Mouse (Mus musculus): ENCODE measurements around the gene Ldlrad3. TPM values are rescaled to one million over a fixed set of nuclear protein-coding genes. Genes with fewer than 3 reads are reported as not detected.
A peak's percentile ranks its signal among the peaks of the same experiment; 100 is the strongest.

The Ldlrad3 gene
- polyA plus RNA-seq, 1 experiment from 2014 or later: 11.7 TPM

- H3K4me1 ChIP-seq (replicated peaks): no peaks in the 10 kb centered on the region
- H3K27ac ChIP-seq: no peak overlapping the region
- H3K9ac ChIP-seq: no peak overlapping the region
- H3K36me3 ChIP-seq: no peaks in the 10 kb centered on the region
- H3K27me3 ChIP-seq: no peaks in the 10 kb centered on the region
- WGBS: 76% methylated on average over 12 of the region's 12 CpGs
- H3K4me2 ChIP-seq: no peak overlapping the region
- no peaks in the 10 kb centered on the region for H3K9me3 ChIP-seq (replicated peaks)
- ATAC-seq (replicated peaks; ENCODE audit: insufficient number of reproducible peaks, insufficient read depth, low FRiP score, low read depth): no peak
- no peak overlapping the region for H3K4me3 ChIP-seq
Observed at GRCm38 (mm10) chr2:101925591-101926188, 260.5 kb downstream of the Ldlrad3 start.

GRCm38 (mm10) chr2:101925183-101925582 lies 261.0 kb downstream of the Ldlrad3 start:
- no peak overlapping the region for H3K9ac ChIP-seq
- ATAC-seq (replicated peaks; ENCODE audit: insufficient number of reproducible peaks, insufficient read depth, low FRiP score, low read depth): no peak
- no peak overlapping the region for H3K4me3 ChIP-seq
- no peaks in the 10 kb centered on the region for H3K9me3 ChIP-seq (replicated peaks)
- H3K4me1 ChIP-seq (replicated peaks): no peaks in the 10 kb centered on the region
- H3K27ac ChIP-seq: no peak overlapping the region
- WGBS: 84% methylated on average over 3 of the region's 3 CpGs
- no peaks in the 10 kb centered on the region for H3K36me3 ChIP-seq
- H3K4me2 ChIP-seq: no peak overlapping the region
- H3K27me3 ChIP-seq: no peaks in the 10 kb centered on the region

- no peak for ATAC-seq (replicated peaks; ENCODE audit: insufficient number of reproducible peaks, insufficient read depth, low FRiP score, low read depth)
- WGBS: 74% methylated on average over 4 of the region's 4 CpGs
- no peak overlapping the region for H3K9ac ChIP-seq
- H3K4me3 ChIP-seq: no peak overlapping the region
- H3K36me3 ChIP-seq: no peaks in the 10 kb centered on the region
- H3K4me2 ChIP-seq: no peak overlapping the region
- no peak overlapping the region for H3K27ac ChIP-seq
- no peaks in the 10 kb centered on the region for H3K27me3 ChIP-seq
- H3K4me1 ChIP-seq (replicated peaks): no peaks in the 10 kb centered on the region
- no peaks in the 10 kb centered on the region for H3K9me3 ChIP-seq (replicated peaks)
Observed at GRCm38 (mm10) chr2:101923181-101923580, 263.0 kb downstream of the Ldlrad3 start.

GRCm38 (mm10) chr2:101922302-101922701 lies 263.9 kb downstream of the Ldlrad3 start:
- Histone ChIP-seq H3K4me1 (replicated peaks) (no peaks in the 10 kb centered on the region), H3K4me3 (no peak overlapping the region), H3K9ac (no peak overlapping the region), H3K27me3 (no peaks in the 10 kb centered on the region), H3K27ac (no peak overlapping the region), H3K36me3 (no peaks in the 10 kb centered on the region), H3K4me2 (no peak overlapping the region), H3K9me3 (replicated peaks) (no peaks in the 10 kb centered on the region)
- WGBS: 88% methylated on average over 4 of the region's 4 CpGs
- ATAC-seq (replicated peaks; ENCODE audit: insufficient number of reproducible peaks, insufficient read depth, low FRiP score, low read depth): no peak

- Histone ChIP-seq H3K4me3 (no peak overlapping the region), H3K27ac (no peak overlapping the region), H3K9ac (no peak overlapping the region), H3K4me2 (no peak overlapping the region), H3K36me3 (no peaks in the 10 kb centered on the region), H3K4me1 (replicated peaks) (no peaks in the 10 kb centered on the region), H3K27me3 (no peaks in the 10 kb centered on the region), H3K9me3 (replicated peaks) (no peaks in the 10 kb centered on the region)
- no peak for ATAC-seq (replicated peaks; ENCODE audit: insufficient number of reproducible peaks, insufficient read depth, low FRiP score, low read depth)
- WGBS: 43% methylated on average over 2 of the region's 2 CpGs
Observed at GRCm38 (mm10) chr2:101920136-101920554, 266.0 kb downstream of the Ldlrad3 start.

GRCm38 (mm10) chr2:101918518-101918917 lies 267.7 kb downstream of the Ldlrad3 start:
- no peaks in the 10 kb centered on the region for H3K27me3 ChIP-seq
- 68% methylated on average over 7 of the region's 7 CpGs for WGBS

GRCm38 (mm10) chr2:101909326-101910080 lies 276.7 kb downstream of the Ldlrad3 start:
- Histone ChIP-seq H3K9ac (no peak overlapping the region), H3K4me3 (no peak overlapping the region), H3K9me3 (replicated peaks) (no peaks in the 10 kb centered on the region), H3K4me2 (no peak overlapping the region), H3K36me3 (no peaks in the 10 kb centered on the region), H3K27ac (no peak overlapping the region), H3K27me3 (no peaks in the 10 kb centered on the region), H3K4me1 (replicated peaks) (peaks cover 4% of the 10 kb centered on the region)
- WGBS: 86% methylated on average over 15 of the region's 15 CpGs
- ATAC-seq (replicated peaks; ENCODE audit: insufficient number of reproducible peaks, insufficient read depth, low FRiP score, low read depth): no peak

More at GRCm38 (mm10) chr2:101918518-101918917, 267.7 kb downstream of the Ldlrad3 start:
- H3K4me2 ChIP-seq: no peak overlapping the region
- no peaks in the 10 kb centered on the region for H3K4me1 ChIP-seq (replicated peaks)
- H3K9me3 ChIP-seq (replicated peaks): no peaks in the 10 kb centered on the region
- no peaks in the 10 kb centered on the region for H3K36me3 ChIP-seq
- H3K4me3 ChIP-seq: no peak overlapping the region
- H3K9ac ChIP-seq: no peak overlapping the region
- no peak for ATAC-seq (replicated peaks; ENCODE audit: insufficient number of reproducible peaks, insufficient read depth, low FRiP score, low read depth)
- H3K27ac ChIP-seq: no peak overlapping the region

GRCm38 (mm10) chr2:101908773-101909172 lies 277.4 kb downstream of the Ldlrad3 start:
- H3K9ac ChIP-seq: no peak overlapping the region
- no peak overlapping the region for H3K4me3 ChIP-seq
- peaks cover 4% of the 10 kb centered on the region for H3K4me1 ChIP-seq (replicated peaks)
- H3K27me3 ChIP-seq: no peaks in the 10 kb centered on the region
- no peaks in the 10 kb centered on the region for H3K9me3 ChIP-seq (replicated peaks)
- ATAC-seq (replicated peaks; ENCODE audit: insufficient number of reproducible peaks, insufficient read depth, low FRiP score, low read depth): no peak
- H3K36me3 ChIP-seq: no peaks in the 10 kb centered on the region
- no peak overlapping the region for H3K27ac ChIP-seq
- H3K4me2 ChIP-seq: no peak overlapping the region
- 69% methylated on average over 13 of the region's 13 CpGs for WGBS

- Histone ChIP-seq H3K9me3 (replicated peaks) (no peaks in the 10 kb centered on the region), H3K4me2 (no peak overlapping the region), H3K9ac (no peak overlapping the region), H3K4me1 (replicated peaks) (peaks cover 4% of the 10 kb centered on the region), H3K36me3 (no peaks in the 10 kb centered on the region), H3K27me3 (no peaks in the 10 kb centered on the region), H3K27ac (no peak overlapping the region), H3K4me3 (no peak overlapping the region)
- ATAC-seq (replicated peaks; ENCODE audit: insufficient number of reproducible peaks, insufficient read depth, low FRiP score, low read depth): no peak
- 71% methylated on average over 10 of the region's 10 CpGs for WGBS
Observed at GRCm38 (mm10) chr2:101907386-101908022, 278.7 kb downstream of the Ldlrad3 start.

- Histone ChIP-seq H3K9me3 (replicated peaks) (no peaks in the 10 kb centered on the region), H3K27ac (no peak overlapping the region), H3K4me2 (peak overlapping the region; percentile 56; the same call in 1 of the 2 replicates), H3K4me1 (replicated peaks) (peaks cover 4% of the 10 kb centered on the region), H3K4me3 (no peak overlapping the region), H3K36me3 (no peaks in the 10 kb centered on the region), H3K27me3 (no peaks in the 10 kb centered on the region), H3K9ac (no peak overlapping the region)
- no peak for ATAC-seq (replicated peaks; ENCODE audit: insufficient number of reproducible peaks, insufficient read depth, low FRiP score, low read depth)
- 57% methylated on average over 5 of the region's 5 CpGs for WGBS
Observed at GRCm38 (mm10) chr2:101906379-101906690, 279.9 kb downstream of the Ldlrad3 start.

GRCm38 (mm10) chr2:101905534-101906378 lies 280.4 kb downstream of the Ldlrad3 start:
- Histone ChIP-seq H3K9me3 (replicated peaks) (no peaks in the 10 kb centered on the region), H3K4me1 (replicated peaks) (peaks cover 4% of the 10 kb centered on the region), H3K4me3 (peak overlapping the region; percentile 23; the same call in 1 of the 2 replicates), H3K27ac (no peak overlapping the region), H3K36me3 (0 out of 2 replicates have a peak, but pooled peaks cover 2% of the 10 kb centered on the region), H3K9ac (no peak overlapping the region), H3K27me3 (no peaks in the 10 kb centered on the region), H3K4me2 (peak overlapping the region; percentile 56)
- 0 out of 2 replicates have a peak, but pooled peaks have one; percentile 37 for ATAC-seq (replicated peaks; ENCODE audit: insufficient number of reproducible peaks, insufficient read depth, low FRiP score, low read depth)
- 22% methylated on average over 21 of the region's 21 CpGs for WGBS

Measured in heart, embryonic 15.5 days (tissue).